Mouse (Mus musculus) hindbrain, embryonic 14.5 days (tissue): ENCODE data around the gene Nrap. TPM values are rescaled to one million over a fixed set of nuclear protein-coding genes. Genes with fewer than 3 reads are reported as not detected.

Source experiments
- ATAC-seq: fragments of 200-750 bp; cut with Nextera tagmentation; 2 replicates; pipeline ENCODE4 v1.8.0; 2017; ENCODE audit warnings: moderate number of reproducible peaks, mild to moderate bottlenecking, moderate TSS enrichment, moderate library complexity; ENCODE audit not compliant: low FRiP score
- DNase-seq: peaks from one replicate; pipeline ENCODE4 v3.0.0-alpha.2; 2015; ENCODE audit warnings: low spot score
- H3K27ac ChIP-seq: fragments of 300-500 bp; sonication (generic); 2 replicates; pipeline ENCODE4 v1.5.1; 2014; ENCODE audit warnings: mild to moderate bottlenecking, moderate library complexity
- H3K27me3 ChIP-seq: fragments of 300-500 bp; sonication (generic); 2 replicates; pipeline ENCODE4 v1.6.1; 2014; ENCODE audit warnings: mild to moderate bottlenecking, low read length, mixed read lengths; ENCODE audit not compliant: control insufficient read depth, insufficient read depth
- H3K36me3 ChIP-seq: fragments of 300-500 bp; sonication (generic); replicated peaks from 2 replicates; pipeline ENCODE4 v1.6.1; 2014; ENCODE audit not compliant: control insufficient read depth, insufficient read depth
- H3K4me1 ChIP-seq: fragments of 300-500 bp; sonication (generic); replicated peaks from 2 replicates; pipeline ENCODE4 v1.6.1; 2014; ENCODE audit warnings: antibody characterized with exemption, low read length, mixed read lengths; ENCODE audit not compliant: control insufficient read depth, insufficient read depth
- H3K4me2 ChIP-seq: fragments of 300-500 bp; sonication (generic); replicated peaks from 2 replicates; pipeline ENCODE4 v1.6.1; 2014; ENCODE audit warnings: mild to moderate bottlenecking, moderate library complexity
- H3K4me3 ChIP-seq: fragments of 300-500 bp; sonication (generic); replicated peaks from 2 replicates; pipeline ENCODE4 v1.5.1; 2014; ENCODE audit warnings: mild to moderate bottlenecking, low read length
- H3K9ac ChIP-seq: fragments of 300-500 bp; sonication (generic); 2 replicates; pipeline ENCODE4 v1.6.1; 2014
- H3K9me3 ChIP-seq: fragments of 300-500 bp; sonication (generic); 2 replicates; pipeline ENCODE4 v1.6.1; 2016; ENCODE audit warnings: low read length; ENCODE audit not compliant: control insufficient read depth
- WGBS: fragments of 180-500 bp; shearing (Covaris S2); extraction: QIAGEN DNeasy Blood & Tissue Kit; methylation state at CpG from one replicate; pipeline ENCODE4 v1.1.7; 2014; 5-methylcytosine and 5-hydroxymethylcytosine counted together
- polyA plus RNA-seq: library from polyadenylated mRNA; unstranded; fragments of >200 nt; fragmentation: Nextera tagmentation; extraction: Ambion mirVana; gene quantifications from 2 replicates; pipeline ENCODE4 v1.2.1, GENCODE M21; 2014

Gene Nrap
- polyA plus RNA-seq, 1 experiment from 2014 or later: 0.24 TPM

DNA sequence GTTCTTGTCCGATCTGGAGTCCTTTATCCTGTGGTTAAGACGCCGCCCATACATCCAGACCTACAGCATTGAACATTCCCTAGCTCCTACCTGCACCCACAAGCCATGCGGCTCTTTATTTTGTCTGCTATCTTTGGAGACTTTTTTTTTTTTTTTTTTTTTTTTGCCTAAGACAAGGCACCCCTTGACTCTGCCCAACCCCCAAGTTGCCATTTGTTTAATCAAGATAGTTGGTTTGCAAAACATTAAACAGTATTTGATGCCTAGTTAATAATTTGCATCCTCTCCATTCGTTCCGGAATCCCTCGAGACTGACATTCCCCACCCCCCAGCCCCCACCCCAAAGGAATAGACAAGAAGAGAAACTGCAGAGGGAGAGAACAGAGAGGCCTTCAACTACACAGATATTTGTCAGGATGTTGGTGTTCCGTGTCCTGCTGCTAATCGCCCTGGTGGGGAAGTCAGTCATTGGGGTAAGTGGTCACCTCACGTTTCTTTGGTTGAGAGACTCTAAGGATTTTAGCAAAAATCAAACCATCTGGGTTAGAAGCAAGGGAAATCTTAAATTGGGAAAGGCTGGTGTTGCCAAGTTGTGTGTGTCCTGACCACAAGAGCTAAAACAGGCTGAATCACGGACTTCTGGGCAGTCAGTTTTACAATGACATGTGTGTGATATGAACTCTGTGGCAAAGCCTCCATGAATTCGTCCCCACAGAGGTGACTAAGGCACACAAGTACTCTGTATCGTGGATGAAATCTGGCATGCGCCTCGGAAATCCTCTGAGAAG is 102.1 kb downstream of the Nrap start:
- DNase-seq: no peak
- ATAC-seq: no peak
- no peaks in the 10 kb centered on the region for H3K36me3 ChIP-seq
- H3K27me3 ChIP-seq: no peaks in the 10 kb centered on the region
- H3K27ac ChIP-seq: no peak overlapping the region
- no peak overlapping the region for H3K4me3 ChIP-seq
- no peak overlapping the region for H3K4me2 ChIP-seq
- 82% methylated on average over 15 of the region's 15 CpGs for WGBS
- H3K4me1 ChIP-seq: peaks cover 3% of the 10 kb centered on the region; the same call in 1 of the 2 replicates
- H3K9ac ChIP-seq: no peak overlapping the region
- H3K9me3 ChIP-seq: no peaks in the 10 kb centered on the region

DNA sequence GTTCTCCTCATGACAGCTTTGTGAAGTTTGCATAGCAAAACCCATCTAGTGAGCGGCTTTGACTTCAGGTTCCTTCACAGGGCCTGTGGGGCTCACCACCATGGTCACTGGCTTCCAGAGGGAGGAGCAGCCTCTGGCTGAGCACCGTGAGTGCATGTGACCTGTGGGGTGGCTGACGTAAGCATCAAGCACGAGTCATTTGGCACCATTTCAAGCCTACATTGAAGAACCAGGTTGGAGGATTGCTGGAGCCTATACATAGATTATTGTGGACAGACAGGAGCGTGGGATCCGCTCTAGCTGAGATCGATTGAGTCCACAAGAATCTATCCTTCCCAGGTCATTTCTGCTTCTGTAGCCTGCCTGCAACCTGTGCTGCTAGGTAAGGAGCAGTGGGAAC is 103.0 kb downstream of the Nrap start, which contains the start of gene Habp2:
Gene Habp2, plus strand, starts transcription at position 272 of the 400 bp plus-strand sequence.
- H3K9me3 ChIP-seq: no peaks in the 10 kb centered on the region
- no peaks in the 10 kb centered on the region for H3K27me3 ChIP-seq
- H3K4me2 ChIP-seq: no peak within 1 kb of the TSS
- H3K4me1 ChIP-seq: peaks cover 3% of the 10 kb centered on the region; the same call in 1 of the 2 replicates
- DNase-seq (no peak), ATAC-seq (no peak)
- H3K27ac ChIP-seq: no peak within 1 kb of the TSS
- H3K36me3 ChIP-seq: no peaks in the 10 kb centered on the region
- 81% methylated on average over 7 of the region's 7 CpGs for WGBS
- no peak within 1 kb of the TSS for H3K4me3 ChIP-seq
- no peak within 1 kb of the TSS for H3K9ac ChIP-seq

DNA sequence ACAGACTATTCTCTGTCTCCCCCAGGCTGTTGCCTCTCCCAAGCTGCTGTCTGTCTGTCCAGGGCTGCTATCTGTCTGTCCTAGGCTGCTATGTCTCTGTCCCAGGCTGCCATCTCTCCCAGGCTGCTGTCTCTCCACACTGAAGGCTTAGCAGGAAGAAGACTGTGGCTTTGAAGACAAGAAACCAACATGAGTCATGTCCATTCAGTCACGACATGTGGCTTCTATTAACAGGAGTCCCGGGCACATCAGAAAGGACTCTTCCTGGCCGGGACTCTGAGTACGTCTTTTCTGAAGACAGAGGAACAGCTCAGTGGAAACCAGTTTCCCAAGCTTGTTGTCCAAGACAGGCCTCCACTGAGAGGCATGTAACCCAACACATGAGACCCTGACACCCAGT is 104.6 kb downstream of the Nrap start:
- Histone ChIP-seq H3K36me3 (no peaks in the 10 kb centered on the region), H3K9ac (no peak overlapping the region), H3K4me1 (no peaks in the 10 kb centered on the region), H3K27ac (no peak overlapping the region), H3K27me3 (no peaks in the 10 kb centered on the region), H3K4me3 (no peak overlapping the region), H3K9me3 (no peaks in the 10 kb centered on the region), H3K4me2 (no peak overlapping the region)
- no peak for ATAC-seq
- WGBS: 79% methylated on average over 4 of the region's 4 CpGs
- DNase-seq: no peak

DNA sequence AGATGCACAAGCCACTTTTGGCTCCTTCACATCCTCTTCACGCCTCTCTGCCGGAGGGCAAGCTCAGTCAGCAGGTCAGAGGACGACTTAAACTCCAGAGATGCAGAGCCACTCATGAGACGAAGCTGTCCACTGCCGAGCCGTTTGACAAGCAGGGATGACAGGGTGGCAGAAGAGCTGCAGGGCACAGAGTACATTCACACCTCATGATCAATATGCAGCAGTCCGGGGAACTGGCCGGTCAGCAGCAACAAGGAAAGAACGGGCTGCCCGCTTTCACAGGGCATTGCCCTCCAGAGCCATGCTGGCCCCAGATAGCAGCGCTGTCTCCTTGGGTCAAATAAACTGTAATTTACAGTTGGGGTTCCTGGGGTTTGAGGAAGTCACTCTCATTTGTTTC is 111.5 kb downstream of the Nrap start:
- Histone ChIP-seq H3K4me2 (no peak overlapping the region), H3K9me3 (no peaks in the 10 kb centered on the region), H3K36me3 (no peaks in the 10 kb centered on the region), H3K4me1 (no peaks in the 10 kb centered on the region), H3K9ac (no peak overlapping the region), H3K27ac (no peak overlapping the region), H3K27me3 (no peaks in the 10 kb centered on the region), H3K4me3 (no peak overlapping the region)
- ATAC-seq (no peak), DNase-seq (no peak)
- 87% methylated on average over 11 of the region's 11 CpGs for WGBS

DNA sequence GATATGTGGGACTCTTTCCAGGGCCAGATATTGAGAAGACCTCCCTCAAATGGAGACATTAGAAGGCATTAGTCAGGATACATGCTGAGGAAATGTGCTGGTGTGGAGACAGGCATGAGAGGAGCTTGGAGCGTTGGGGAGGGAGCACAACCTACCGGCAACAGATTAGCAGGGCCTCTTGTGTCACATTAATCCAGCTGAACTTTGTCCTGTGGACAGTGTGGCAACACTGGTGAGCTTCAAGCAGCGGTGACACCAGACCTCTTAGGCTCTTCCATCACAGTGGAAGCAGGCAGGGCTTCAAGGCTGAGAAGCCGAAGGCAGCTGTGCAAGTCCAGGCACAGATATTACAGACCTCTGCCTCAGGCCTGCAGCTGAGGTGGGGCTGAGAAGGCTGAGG is 111.9 kb downstream of the Nrap start:
- H3K4me1 ChIP-seq: no peaks in the 10 kb centered on the region
- ATAC-seq (no peak), DNase-seq (no peak)
- no peaks in the 10 kb centered on the region for H3K9me3 ChIP-seq
- H3K27ac ChIP-seq: no peak overlapping the region
- no peaks in the 10 kb centered on the region for H3K27me3 ChIP-seq
- no peak overlapping the region for H3K4me2 ChIP-seq
- H3K4me3 ChIP-seq: no peak overlapping the region
- 87% methylated on average over 4 of the region's 4 CpGs for WGBS
- H3K36me3 ChIP-seq: no peaks in the 10 kb centered on the region
- no peak overlapping the region for H3K9ac ChIP-seq

DNA sequence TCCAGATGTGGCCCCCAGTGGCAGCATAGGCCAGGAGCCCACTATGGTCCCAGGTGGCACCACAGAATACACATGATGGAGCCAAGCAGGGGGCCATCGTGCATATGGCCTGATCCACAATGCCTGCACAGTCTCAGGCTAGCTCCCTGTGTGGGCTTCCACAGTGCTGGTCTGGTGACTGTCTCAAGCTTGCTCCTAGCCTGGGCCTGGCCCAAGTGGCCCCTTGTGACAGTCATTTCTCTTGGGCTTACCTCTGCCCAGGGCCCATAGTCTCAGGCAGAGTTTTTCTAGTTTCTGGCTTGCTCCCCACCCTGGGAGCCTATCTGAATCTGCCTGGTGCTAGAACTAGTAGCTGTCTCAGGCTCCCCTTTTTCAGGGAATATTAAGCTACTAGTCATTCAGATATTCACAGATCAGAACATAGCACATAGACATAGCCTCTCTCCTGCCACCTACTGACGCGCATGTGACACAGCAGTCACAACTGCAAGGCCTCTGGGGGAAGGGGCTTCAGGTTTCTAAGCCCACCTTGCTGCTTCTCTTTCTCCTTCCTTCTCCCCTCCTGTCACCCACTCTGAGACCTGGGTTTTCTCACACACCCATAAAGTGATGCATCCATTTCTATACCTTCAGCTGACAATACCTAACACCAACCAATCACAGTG is 112.6 kb downstream of the Nrap start:
- H3K4me3 ChIP-seq: no peak overlapping the region
- no peak overlapping the region for H3K4me2 ChIP-seq
- H3K36me3 ChIP-seq: no peaks in the 10 kb centered on the region
- H3K9me3 ChIP-seq: no peaks in the 10 kb centered on the region
- ATAC-seq (no peak), DNase-seq (no peak)
- no peaks in the 10 kb centered on the region for H3K4me1 ChIP-seq
- H3K9ac ChIP-seq: no peak overlapping the region
- no peak overlapping the region for H3K27ac ChIP-seq
- no peaks in the 10 kb centered on the region for H3K27me3 ChIP-seq
- WGBS: 59% methylated on average over 3 of the region's 3 CpGs

DNA sequence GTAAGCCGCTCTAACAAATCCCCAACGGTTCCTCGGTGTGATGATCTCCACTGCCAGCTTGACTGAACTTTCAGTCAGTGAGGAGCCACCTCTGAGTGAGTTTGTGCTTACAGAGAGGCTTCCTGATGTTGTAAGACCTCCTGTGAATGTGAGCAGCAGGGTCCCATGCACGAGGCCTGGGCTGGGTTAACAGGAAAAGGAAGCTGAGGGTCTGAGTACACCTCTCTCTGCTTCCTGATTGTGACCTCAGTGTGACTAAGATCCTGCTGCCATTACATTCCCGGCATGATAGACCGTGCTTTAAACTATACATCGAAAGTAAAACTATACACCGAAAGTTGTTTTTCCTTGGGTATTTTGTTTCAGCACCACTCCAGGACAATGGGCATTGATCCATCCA is 117.8 kb downstream of the Nrap start:
- H3K27me3 ChIP-seq: no peaks in the 10 kb centered on the region
- no peaks in the 10 kb centered on the region for H3K36me3 ChIP-seq
- no peaks in the 10 kb centered on the region for H3K4me1 ChIP-seq
- H3K9ac ChIP-seq: no peak overlapping the region
- 84% methylated on average over 8 of the region's 8 CpGs for WGBS
- ATAC-seq (no peak), DNase-seq (no peak)
- no peak overlapping the region for H3K4me3 ChIP-seq
- H3K9me3 ChIP-seq: no peaks in the 10 kb centered on the region
- no peak overlapping the region for H3K27ac ChIP-seq
- no peak overlapping the region for H3K4me2 ChIP-seq

Other genes starting within 250 kb of the Nrap start
- gene Habp2, start 102.9 kb downstream of the Nrap start, polyA plus RNA-seq: not detected in 2 replicates
- gene Casp7, start 7.1 kb upstream of the Nrap start, polyA plus RNA-seq: 18.4 and 18.5 TPM in 2 replicates
- gene Plekhs1, start 71.6 kb upstream of the Nrap start, polyA plus RNA-seq: 0.08 and 0.21 TPM in 2 replicates
- 10.4 and 11.8 TPM in 2 replicates for gene Dclre1a, start 158.2 kb upstream of the Nrap start, polyA plus RNA-seq
- gene Nhlrc2, start 158.2 kb upstream of the Nrap start, polyA plus RNA-seq: 8.9 and 9.5 TPM in 2 replicates